Mouse (Mus musculus) spleen, postnatal 14 days (tissue): ENCODE measurements around the gene AI467606.
A peak's percentile ranks its signal among the peaks of the same experiment; 100 is the strongest.

Experiments used
- DNase-seq, 2 experiments: peaks; one replicate each; pipeline ENCODE4 v3.0.0; 2021 to 2022; ENCODE audit warnings: low spot score in 2 of 2

Gene AI467606

DNA sequence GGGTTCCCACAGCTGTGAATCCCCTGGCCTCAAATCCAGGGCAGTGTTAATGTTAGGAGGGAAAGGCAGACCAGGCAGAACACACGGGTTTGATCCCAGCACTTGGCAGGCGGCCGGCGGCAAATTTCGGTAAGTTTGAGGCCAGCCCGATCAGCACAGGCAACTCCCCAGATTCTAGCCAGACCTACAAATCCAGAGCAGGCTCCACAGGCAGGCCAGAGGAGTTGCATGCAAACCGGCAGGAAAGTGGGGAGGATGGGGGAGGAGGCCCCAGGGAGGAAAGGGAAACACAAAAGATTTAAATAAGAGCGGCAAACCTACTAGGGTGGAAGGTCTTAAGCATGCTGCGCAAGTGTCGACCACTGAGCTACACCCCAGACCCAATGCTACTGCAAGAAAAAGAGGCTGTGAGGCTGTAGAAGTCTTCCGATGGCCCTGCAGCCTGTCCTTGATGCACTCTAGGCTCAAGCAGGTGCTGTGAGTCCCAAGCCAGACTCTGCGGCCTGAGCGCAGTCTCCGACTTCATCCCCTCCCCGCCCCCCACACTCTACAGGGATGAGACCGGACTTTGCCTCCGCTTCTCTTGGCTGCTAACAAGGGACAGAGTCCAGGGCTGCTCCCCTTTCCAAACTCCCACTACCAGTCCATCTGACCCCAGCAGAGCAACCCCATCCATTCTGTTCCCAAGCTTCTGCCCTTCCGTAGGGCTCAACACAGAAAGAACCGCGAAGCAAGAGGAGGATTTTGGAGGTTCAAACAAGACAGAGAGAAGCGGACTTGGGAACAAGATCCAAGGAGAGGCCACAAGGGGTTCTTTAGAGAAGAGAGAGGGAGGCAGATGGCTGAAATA lies 30.1 kb downstream of the AI467606 start:
- no peak for DNase-seq

GRCm38 (mm10) chr7:127121911-127122270 lies 30.7 kb downstream of the AI467606 start, which contains the start of gene Qprt:
Qprt (minus strand) TSS chr7:127122226.
- DNase-seq = no peak

DNA sequence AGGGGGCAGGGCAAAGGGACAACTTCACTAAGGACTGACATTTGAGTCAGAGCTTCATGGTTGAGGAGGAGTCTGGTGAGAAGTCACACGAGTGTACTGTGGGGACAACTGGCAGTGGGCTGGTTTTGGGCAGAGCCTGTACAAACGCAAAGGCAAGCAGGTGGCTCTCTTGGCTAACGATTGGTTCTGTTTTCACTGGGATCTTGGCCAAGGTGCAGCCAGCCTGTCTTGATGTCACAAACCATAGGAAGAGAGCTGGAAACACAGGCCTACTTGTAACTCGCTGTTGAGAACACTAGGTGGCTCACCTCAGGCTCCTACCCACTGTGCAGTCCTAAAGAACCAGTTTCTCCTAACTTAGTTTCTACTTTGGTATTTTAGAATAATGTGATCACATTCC lies 38.5 kb downstream of the AI467606 start:
- DNase-seq = no peak

DNA sequence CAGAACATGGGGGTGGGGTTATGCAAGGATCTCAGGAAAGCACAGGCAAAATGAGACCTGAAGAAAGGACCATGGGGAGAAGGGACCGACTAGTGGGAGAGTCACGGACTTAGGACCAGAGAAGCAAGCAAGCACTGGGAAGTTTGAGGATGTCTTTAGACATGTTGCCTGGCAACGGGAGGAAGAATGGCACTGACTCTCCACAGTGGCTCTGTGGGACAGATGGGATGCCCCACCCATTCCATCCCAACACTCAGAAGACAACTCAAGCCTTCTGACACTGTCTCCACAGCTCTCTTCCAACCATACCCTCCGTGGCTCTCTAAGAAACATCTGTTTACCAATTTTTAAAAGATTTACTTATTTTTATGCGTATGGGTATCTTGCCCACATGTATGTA lies 42.0 kb downstream of the AI467606 start:
- no peak for DNase-seq

DNA sequence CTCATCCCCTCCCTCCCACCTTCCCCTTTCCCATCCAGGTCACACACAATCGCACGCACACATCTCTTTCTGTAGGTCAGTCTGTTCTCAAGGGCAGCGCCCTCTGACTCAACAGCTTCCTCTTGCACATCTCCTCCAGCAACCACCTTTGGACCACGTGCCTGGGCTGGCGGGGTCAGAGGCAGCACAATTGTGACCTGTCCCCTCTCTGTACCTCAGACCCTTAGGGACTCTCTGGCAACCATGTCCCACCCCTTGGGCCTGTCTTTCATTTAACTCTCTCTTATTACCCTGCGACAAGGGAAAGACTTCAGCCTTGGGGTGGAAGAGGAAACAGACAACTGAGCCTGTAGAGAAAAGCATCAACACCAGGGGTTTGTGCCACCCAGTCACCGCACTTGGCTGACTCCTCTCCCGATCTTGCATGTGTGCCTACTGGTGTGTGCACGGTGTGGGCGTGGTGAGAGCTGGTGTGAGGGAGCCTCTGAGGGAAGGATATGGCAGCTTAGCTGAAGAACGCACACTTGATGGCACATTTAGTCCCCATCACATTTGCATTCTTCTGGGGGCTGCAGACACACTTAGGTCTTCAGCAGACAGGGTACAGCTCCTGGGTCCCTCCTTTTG lies 43.8 kb downstream of the AI467606 start:
- DNase-seq = peak; percentile 33 to 47

- no peak for DNase-seq
Observed at GRCm38 (mm10) chr7:127136181-127137071, 45.3 kb downstream of the AI467606 start.

GRCm38 (mm10) chr7:127137262-127138017 lies 46.3 kb downstream of the AI467606 start, which contains the start of gene Spn:
Spn (minus strand) TSS chr7:127137823.
- peak in 1 of 2 experiments; percentile 31 for DNase-seq

- DNase-seq = no peak
Observed at GRCm38 (mm10) chr7:127139100-127139499, 47.9 kb downstream of the AI467606 start.

DNA sequence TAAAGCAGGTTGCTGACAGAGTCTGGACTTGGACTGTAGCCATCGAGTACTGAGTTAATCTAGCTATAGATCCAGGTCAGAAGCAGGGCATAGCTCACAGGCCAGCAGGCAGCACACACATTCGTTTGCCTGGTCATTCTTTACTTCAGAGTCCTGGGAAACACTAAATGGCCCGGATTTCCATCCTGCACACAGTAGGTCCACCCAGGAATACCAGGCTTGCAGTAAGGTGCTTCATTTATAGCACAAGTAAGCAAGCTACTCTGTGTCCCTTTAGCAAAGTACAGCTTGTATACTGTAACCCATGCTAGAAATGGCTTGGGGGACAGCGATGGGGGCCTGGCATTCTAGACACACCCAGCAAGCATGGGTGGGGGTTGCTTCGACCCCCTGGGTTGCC lies 48.4 kb downstream of the AI467606 start:
- DNase-seq = no peak

- DNase-seq = no peak
Observed at GRCm38 (mm10) chr7:127140623-127141404, 49.7 kb downstream of the AI467606 start.

- DNase-seq = no peak
Observed at GRCm38 (mm10) chr7:127142214-127142613, 51.1 kb downstream of the AI467606 start.

- DNase-seq = no peak
Observed at GRCm38 (mm10) chr7:127142666-127143065, 51.5 kb downstream of the AI467606 start.
